Mouse (Mus musculus) cortical plate, adult 2 months (tissue): Measurements from ENCODE around the gene Rtp4.

Experiments
- CTCF ChIP-seq: fragments of 200-500 bp; IDR thresholded peaks from 2 replicates; pipeline ENCODE4 v1.5.1; 2011; ENCODE audit warnings: mild to moderate bottlenecking, control low read depth, low read length; ENCODE audit not compliant: insufficient read depth; ENCODE audit errors: extremely low read depth
- POLR2A ChIP-seq: fragments of 200-500 bp; IDR thresholded peaks from 2 replicates; pipeline ENCODE4 v1.6.1; 2011; ENCODE audit warnings: mild to moderate bottlenecking, low read length, control low read depth; ENCODE audit not compliant: insufficient read depth; ENCODE audit errors: extremely low read depth

GRCm38 (mm10) chr16:23624205-23624604 lies 104.1 kb downstream of the Rtp4 start:
- TF ChIP-seq CTCF (no peak), POLR2A (no peak)
